Mouse (Mus musculus): Measurements from ENCODE around the gene Kcnk6. TPM values are rescaled to one million over a fixed set of nuclear protein-coding genes. Genes with fewer than 3 reads are reported as not detected.

Kcnk6 gene
- total RNA-seq (2014; rRNA removed) (1.7 and 1.8 TPM in 2 replicates), polyA plus RNA-seq (2015; fragmentation: Nextera tagmentation; extraction: Ambion mirVana) (2.2 and 2.4 TPM in 2 replicates)

- Histone ChIP-seq H3K27me3 (ENCODE audit: insufficient read depth, low read length) (peaks cover 14% of the 10 kb centered on the region), H3K27ac (ENCODE audit: low read depth, low read length) (no peak within 1 kb of the TSS), H3K36me3 (ENCODE audit: insufficient read depth, low read length) (no peaks in the 10 kb centered on the region), H3K4me1 (ENCODE audit: insufficient read depth, low read length) (no peaks in the 10 kb centered on the region), H3K9me3 (ENCODE audit: low read length) (no peaks in the 10 kb centered on the region), H3K9ac (replicated peaks; ENCODE audit: low read length, poor library complexity, severe bottlenecking) (peak within 1 kb of the TSS; percentile 50; the same call in 1 of the 2 replicates), H3K4me2 (ENCODE audit: low read depth, low read length, poor library complexity, severe bottlenecking) (peak within 1 kb of the TSS; percentile 96), H3K4me3 (ENCODE audit: low read depth, low read length) (peak within 1 kb of the TSS; percentile 46)
- ATAC-seq (ENCODE audit: low FRiP score): peak; percentile 20; the same call in 1 of the 2 replicates
- TF ChIP-seq CTCF (IDR thresholded peaks at IDR 0.05): no peak
- DNase-seq (ENCODE audit: low spot score): no peak
- 2% methylated on average over 60 of the region's 62 CpGs for WGBS
Observed at GRCm38 (mm10) chr7:29232247-29233013, at the start of gene Kcnk6. Gene Kcnk6 (minus strand): TSS chr7:29232515.

GRCm38 (mm10) chr7:29281201-29282073, 49.1 kb upstream of the Kcnk6 start, which contains the start of gene Spint2:
Gene Spint2 (minus strand): TSS chr7:29281912.
- H3K36me3 ChIP-seq (ENCODE audit: insufficient read depth, low read length): no peaks in the 10 kb centered on the region
- TF ChIP-seq CTCF (IDR thresholded peaks at IDR 0.05): peak; percentile 44
- peak within 1 kb of the TSS; percentile 21; the same call in 1 of the 2 replicates for H3K27ac ChIP-seq (ENCODE audit: low read depth, low read length)
- no peaks in the 10 kb centered on the region for H3K9me3 ChIP-seq (ENCODE audit: low read length)
- peak within 1 kb of the TSS; percentile 79 for H3K9ac ChIP-seq (replicated peaks; ENCODE audit: low read length, poor library complexity, severe bottlenecking)
- ATAC-seq (ENCODE audit: low FRiP score) (peak; percentile 85), DNase-seq (ENCODE audit: low spot score) (peak; percentile 60)
- H3K4me1 ChIP-seq (ENCODE audit: insufficient read depth, low read length): 0 out of 2 replicates have a peak, but pooled peaks cover 2% of the 10 kb centered on the region
- H3K4me2 ChIP-seq (ENCODE audit: low read depth, low read length, poor library complexity, severe bottlenecking): peak within 1 kb of the TSS; percentile 97
- H3K4me3 ChIP-seq (ENCODE audit: low read depth, low read length): peak within 1 kb of the TSS; percentile 68
- WGBS: under 1% methylated on average over 75 of the region's 80 CpGs
- 0 out of 2 replicates have a peak, but pooled peaks cover 8% of the 10 kb centered on the region for H3K27me3 ChIP-seq (ENCODE audit: insufficient read depth, low read length)

GRCm38 (mm10) chr7:29280801-29281200, 48.5 kb upstream of the Kcnk6 start:
- 13% methylated on average over 13 of the region's 13 CpGs for WGBS
- peak; percentile 28 for DNase-seq (ENCODE audit: low spot score)
- H3K9ac ChIP-seq (replicated peaks; ENCODE audit: low read length, poor library complexity, severe bottlenecking): peak overlapping the region; percentile 79; the same call in 1 of the 2 replicates

GRCm38 (mm10) chr7:29279924-29280323, 47.6 kb upstream of the Kcnk6 start:
- DNase-seq (ENCODE audit: low spot score): no peak

More at GRCm38 (mm10) chr7:29280801-29281200, 48.5 kb upstream of the Kcnk6 start:
- peak overlapping the region; percentile 97 for H3K4me2 ChIP-seq (ENCODE audit: low read depth, low read length, poor library complexity, severe bottlenecking)
- H3K4me3 ChIP-seq (ENCODE audit: low read depth, low read length): peak overlapping the region; percentile 68
- H3K27ac ChIP-seq (ENCODE audit: low read depth, low read length): no peak overlapping the region
- no peaks in the 10 kb centered on the region for H3K9me3 ChIP-seq (ENCODE audit: low read length)
- H3K36me3 ChIP-seq (ENCODE audit: insufficient read depth, low read length): no peaks in the 10 kb centered on the region
- H3K27me3 ChIP-seq (ENCODE audit: insufficient read depth, low read length): 0 out of 2 replicates have a peak, but pooled peaks cover 8% of the 10 kb centered on the region
- ATAC-seq (ENCODE audit: low FRiP score): no peak
- 0 out of 2 replicates have a peak, but pooled peaks cover 2% of the 10 kb centered on the region for H3K4me1 ChIP-seq (ENCODE audit: insufficient read depth, low read length)
- TF ChIP-seq CTCF (IDR thresholded peaks at IDR 0.05): no peak

GRCm38 (mm10) chr7:29279261-29279660, 46.9 kb upstream of the Kcnk6 start:
- no peak for ATAC-seq (ENCODE audit: low FRiP score)
- H3K4me1 ChIP-seq (ENCODE audit: insufficient read depth, low read length): 0 out of 2 replicates have a peak, but pooled peaks cover 2% of the 10 kb centered on the region
- TF ChIP-seq CTCF (IDR thresholded peaks at IDR 0.05): no peak

More at GRCm38 (mm10) chr7:29279924-29280323, 47.6 kb upstream of the Kcnk6 start:
- H3K4me1 ChIP-seq (ENCODE audit: insufficient read depth, low read length): 0 out of 2 replicates have a peak, but pooled peaks cover 2% of the 10 kb centered on the region
- ATAC-seq (ENCODE audit: low FRiP score): no peak
- no peak overlapping the region for H3K4me2 ChIP-seq (ENCODE audit: low read depth, low read length, poor library complexity, severe bottlenecking)
- H3K9ac ChIP-seq (replicated peaks; ENCODE audit: low read length, poor library complexity, severe bottlenecking): no peak overlapping the region
- no peak for TF ChIP-seq CTCF (IDR thresholded peaks at IDR 0.05)
- no peak overlapping the region for H3K27ac ChIP-seq (ENCODE audit: low read depth, low read length)
- WGBS: 96% methylated on average over 8 of the region's 8 CpGs
- no peaks in the 10 kb centered on the region for H3K36me3 ChIP-seq (ENCODE audit: insufficient read depth, low read length)
- 0 out of 2 replicates have a peak, but pooled peaks cover 8% of the 10 kb centered on the region for H3K27me3 ChIP-seq (ENCODE audit: insufficient read depth, low read length)
- H3K9me3 ChIP-seq (ENCODE audit: low read length): no peaks in the 10 kb centered on the region
- no peak overlapping the region for H3K4me3 ChIP-seq (ENCODE audit: low read depth, low read length)

More at GRCm38 (mm10) chr7:29279261-29279660, 46.9 kb upstream of the Kcnk6 start:
- DNase-seq (ENCODE audit: low spot score): no peak
- no peaks in the 10 kb centered on the region for H3K36me3 ChIP-seq (ENCODE audit: insufficient read depth, low read length)
- no peak overlapping the region for H3K27ac ChIP-seq (ENCODE audit: low read depth, low read length)
- H3K9ac ChIP-seq (replicated peaks; ENCODE audit: low read length, poor library complexity, severe bottlenecking): no peak overlapping the region
- no peak overlapping the region for H3K4me2 ChIP-seq (ENCODE audit: low read depth, low read length, poor library complexity, severe bottlenecking)
- H3K9me3 ChIP-seq (ENCODE audit: low read length): no peaks in the 10 kb centered on the region
- 0 out of 2 replicates have a peak, but pooled peaks cover 3% of the 10 kb centered on the region for H3K27me3 ChIP-seq (ENCODE audit: insufficient read depth, low read length)
- no peak overlapping the region for H3K4me3 ChIP-seq (ENCODE audit: low read depth, low read length)

All from midbrain, postnatal 0 days (tissue).